Mouse (Mus musculus): ENCODE measurements around the gene Ddx17.

DNA sequence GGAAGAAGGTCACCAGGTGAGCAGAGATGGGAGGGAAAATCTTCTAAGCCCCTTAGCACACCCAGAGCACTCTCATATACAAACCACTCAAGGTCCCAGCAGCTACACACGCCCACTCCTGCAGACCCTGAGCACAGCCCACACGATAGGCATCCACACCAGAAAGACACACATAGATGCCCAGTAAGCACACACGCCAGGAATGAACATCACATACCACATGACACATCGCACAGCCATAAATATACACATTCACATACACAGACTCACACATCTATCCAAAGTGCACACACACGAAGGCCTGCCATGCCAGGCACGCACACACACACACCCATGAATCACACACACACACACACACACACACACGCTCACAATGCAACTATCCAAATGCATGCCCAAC, 36.1 kb downstream of the Ddx17 start:
- no peak for TF ChIP-seq POLR2A (IDR thresholded peaks at IDR 0.05; ENCODE audit: low read depth, low read length)
- TF ChIP-seq CTCF (IDR thresholded peaks at IDR 0.05; ENCODE audit: extremely low read depth, insufficient read length, insufficient replicate concordance, low read depth, low read length) = no peak

Measured in small intestine, adult 2 months (tissue).